Mouse (Mus musculus) megakaryocyte, adult 5-6 weeks (primary cell): Measurements from ENCODE around the gene Cdk11b. TPM values are rescaled to one million over a fixed set of nuclear protein-coding genes. Genes with fewer than 3 reads are reported as not detected.
"Not testable (repeated sequence)": the region's sequence is repeated elsewhere in the genome, so short reads cannot be mapped to it uniquely, and the experiment has no call there.

Experiments
- ATAC-seq: 2 replicates; pipeline ENCODE4 v1.8.0; 2016; ENCODE audit warnings: mild to moderate bottlenecking, inconsistent platforms; ENCODE audit not compliant: poor library complexity, severe bottlenecking
- total RNA-seq, 2 experiments: library from RNA; stranded (forward) in 1 of 2; stranded (reverse) in 1 of 2; fragments of 153-499, 151-499 nt in 1 of 2; fragments of 221-1000, 200-1000 nt in 1 of 2; gene quantifications; 2 replicates each; pipeline versions ENCODE4 v1.2.3 to v1.2.4; 2015 to 2017

Gene Cdk11b
- total RNA-seq, 2 experiments from 2014 or later: 43.2 to 48.1 TPM

DNA sequence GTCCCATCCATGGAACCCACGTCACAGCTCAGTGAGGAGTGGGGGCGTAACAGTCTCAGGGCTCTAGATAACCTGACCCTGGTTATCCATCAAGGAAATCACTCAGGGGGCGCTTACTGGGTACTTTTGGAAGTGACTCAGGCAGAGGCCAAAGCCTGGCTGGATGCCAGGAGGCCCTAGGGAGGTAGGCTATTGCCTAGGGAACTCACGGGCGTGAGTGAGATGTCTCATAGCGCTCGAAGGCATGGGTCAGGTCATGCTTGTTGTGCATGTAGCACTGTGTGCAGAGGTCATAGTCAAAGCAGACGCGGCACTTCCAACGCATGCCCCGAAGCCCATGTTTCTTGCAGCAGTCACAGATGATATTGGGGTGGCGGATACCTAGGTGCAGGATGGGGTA, 36.0 kb downstream of the Cdk11b start:
- ATAC-seq: no peak

GRCm38 (mm10) chr4:155666903-155667302, 42.2 kb downstream of the Cdk11b start:
- no peak for ATAC-seq

DNA sequence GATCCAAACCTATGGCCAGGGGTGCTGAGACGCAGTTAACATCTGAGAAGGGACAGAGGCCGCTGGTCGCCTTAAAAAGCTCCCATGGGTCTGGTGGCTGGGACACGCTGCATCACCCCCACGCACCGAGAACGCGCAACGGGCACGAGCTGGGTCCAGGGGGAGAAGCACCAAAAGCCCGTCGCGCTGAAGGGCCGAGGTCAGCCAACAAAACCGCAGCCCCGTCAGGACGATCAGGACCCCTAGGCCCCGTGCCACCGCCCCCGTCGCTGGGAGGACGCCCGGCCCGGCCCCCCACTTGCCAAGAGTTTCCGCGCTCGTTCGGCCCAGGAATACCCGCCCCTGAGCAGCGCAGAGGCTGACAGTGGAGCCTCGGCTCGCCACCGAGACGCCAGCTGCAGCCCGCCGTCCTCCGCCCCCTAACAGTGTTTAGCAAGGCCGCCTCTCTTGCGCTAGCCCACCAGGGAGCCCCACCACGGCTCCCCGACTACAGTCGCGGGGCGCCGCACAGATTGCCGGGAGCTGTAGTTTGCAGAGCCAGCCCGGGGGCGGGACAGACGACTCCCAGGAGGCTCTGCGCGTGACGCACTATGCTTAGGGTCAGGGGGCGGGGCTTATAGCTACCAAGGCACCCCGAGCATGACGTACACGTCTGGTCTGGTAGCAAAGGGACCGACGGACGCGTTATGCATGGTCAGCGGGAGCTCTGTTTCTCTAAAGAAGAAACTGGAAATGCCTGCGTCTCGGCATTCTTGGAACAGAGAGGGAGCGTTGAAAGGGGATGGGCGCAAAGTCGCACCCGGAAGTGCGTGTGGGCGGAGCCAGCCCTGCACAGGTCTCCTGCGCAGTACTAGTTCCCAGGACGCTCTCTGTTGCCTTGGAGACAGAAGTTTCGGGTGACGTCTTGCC, 44.3 kb downstream of the Cdk11b start, which contains the start of gene Mib2:
Gene Mib2, minus strand, starts transcription at position 510 of the 909 bp plus-strand sequence.
- ATAC-seq: peak; percentile 96

DNA sequence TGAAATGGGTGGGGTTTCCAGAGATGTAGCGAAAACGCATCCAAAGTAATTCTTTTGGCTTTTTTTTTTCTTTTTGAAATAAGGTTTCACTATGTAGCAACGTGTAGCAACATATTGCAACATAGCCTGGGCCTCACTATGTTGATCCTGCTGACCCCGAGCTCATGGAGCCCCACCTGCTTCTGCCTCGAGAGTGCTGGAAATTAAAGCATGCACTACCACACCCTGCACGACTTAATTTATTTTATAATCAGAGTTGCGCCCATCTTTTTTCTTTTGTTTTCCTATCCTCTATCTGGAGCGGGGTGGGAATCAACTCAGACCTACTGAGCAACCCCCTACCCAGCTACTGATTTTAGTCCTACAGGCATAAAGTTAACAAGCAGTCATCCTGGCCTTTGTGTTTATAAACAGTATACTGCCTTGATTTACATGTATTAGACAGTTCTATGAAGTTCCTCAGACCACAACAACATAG, 45.0 kb downstream of the Cdk11b start:
- ATAC-seq: no peak

DNA sequence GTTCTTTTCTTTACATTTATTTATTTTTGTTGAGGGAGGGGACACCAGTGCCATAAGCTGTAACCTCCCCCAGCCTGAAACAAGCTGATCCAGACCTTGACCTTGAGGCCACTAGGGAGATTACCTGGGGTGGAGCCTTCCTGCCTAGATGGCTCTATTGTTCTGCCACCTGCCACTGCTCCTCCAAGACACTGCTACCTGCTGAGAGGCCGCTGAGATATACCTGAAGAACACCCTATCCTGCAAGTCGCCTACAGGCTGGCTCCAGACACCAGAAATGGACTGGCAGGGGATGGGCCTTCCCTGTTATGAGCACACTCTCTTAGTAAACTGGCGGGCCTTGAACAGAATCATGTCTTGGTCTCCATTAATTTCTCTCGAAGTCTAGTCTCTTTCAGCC, 45.6 kb downstream of the Cdk11b start:
- ATAC-seq: not testable (repeated sequence)

GRCm38 (mm10) chr4:155672082-155672481, 47.4 kb downstream of the Cdk11b start:
- ATAC-seq: no peak

DNA sequence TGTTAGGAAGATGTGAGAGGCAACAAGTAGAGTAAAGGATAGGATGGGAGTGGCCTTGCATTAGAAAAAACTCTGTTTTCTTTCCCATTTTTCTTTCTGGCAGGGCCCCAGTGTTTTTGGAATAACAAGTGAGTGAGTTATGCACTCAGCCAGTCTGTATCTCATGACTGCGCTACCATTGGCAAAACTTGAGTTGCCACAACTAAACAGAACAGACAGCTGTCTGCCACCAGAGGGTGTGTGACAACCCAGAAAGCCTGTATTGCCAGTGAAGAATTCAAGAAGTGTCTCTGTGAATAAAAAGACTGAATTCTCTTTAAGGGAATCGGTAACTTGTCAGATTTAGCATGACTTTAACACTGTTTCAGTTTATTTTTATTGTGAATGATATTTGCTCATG, 51.3 kb downstream of the Cdk11b start:
- no peak; the same call in 1 of the 2 replicates for ATAC-seq

DNA sequence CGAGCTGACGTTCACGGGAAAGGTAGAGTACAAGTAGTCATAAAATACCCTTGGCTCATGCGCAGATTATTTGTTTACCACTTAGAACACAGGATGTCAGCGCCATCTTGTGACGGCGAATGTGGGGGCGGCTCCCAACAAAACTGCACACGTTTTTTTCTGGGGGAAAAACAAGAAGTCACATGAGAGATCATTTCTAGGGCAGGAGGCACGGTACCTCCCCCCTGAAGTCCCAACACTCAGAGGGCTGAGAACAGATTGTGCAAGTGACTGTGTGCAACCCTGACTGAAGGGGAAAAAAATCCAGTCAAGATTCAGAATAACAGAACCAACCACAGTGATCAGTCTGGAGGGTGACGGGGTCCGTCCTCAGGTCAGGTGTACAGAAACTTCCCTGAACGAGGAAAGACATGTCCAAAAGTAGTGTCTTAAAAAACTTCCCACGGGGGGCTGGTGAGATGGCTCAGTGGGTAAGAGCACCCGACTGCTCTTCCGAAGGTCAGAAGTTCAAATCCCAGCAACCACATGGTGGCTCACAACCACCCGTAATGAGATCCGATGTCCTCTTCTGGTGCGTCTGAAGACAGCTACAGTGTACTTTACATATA, 59.1 kb downstream of the Cdk11b start:
- not testable (repeated sequence) for ATAC-seq

GRCm38 (mm10) chr4:155687764-155688163, 63.1 kb downstream of the Cdk11b start:
- not testable (repeated sequence) for ATAC-seq

GRCm38 (mm10) chr4:155690571-155691375, 66.1 kb downstream of the Cdk11b start:
- ATAC-seq: no peak

- no peak for ATAC-seq
These were observed 67.8 kb downstream of the Cdk11b start for GRCm38 (mm10) chr4:155692421-155692820.

- peak; percentile 52 for ATAC-seq
These were observed 69.4 kb downstream of the Cdk11b start, which contains the start of gene Fndc10 for GRCm38 (mm10) chr4:155694111-155694481. Fndc10 (plus strand) TSS chr4:155694342.

- peak; percentile 85 for ATAC-seq
These were observed 70.1 kb downstream of the Cdk11b start for GRCm38 (mm10) chr4:155694482-155695401.

DNA sequence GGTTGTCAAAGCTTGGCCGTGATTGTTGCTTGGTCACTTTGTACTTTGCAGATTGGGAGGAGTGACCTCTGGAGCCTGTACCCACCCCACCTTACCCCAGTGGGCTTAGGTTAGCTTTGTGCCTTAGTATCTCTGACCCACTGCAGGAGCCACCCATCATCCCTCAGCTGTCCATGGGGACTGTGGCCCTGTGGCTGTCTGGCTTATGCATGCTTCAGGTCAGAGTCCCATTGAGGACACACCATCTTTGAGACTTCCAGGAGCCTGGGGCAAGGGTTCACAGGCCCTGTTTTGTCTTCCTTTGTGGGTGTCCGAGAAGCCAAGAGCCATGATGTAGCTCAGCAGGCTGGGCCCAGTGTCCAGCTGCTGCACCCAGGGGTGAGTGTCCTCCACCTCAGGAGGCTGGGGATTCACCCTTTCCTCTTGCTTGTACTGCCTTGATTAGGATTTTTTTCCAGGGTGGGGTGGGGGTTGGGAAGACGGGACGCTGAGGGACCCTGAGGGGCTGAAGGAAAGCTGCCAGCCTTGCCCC, 70.9 kb downstream of the Cdk11b start:
- ATAC-seq: no peak

GRCm38 (mm10) chr4:155696261-155697255, 71.9 kb downstream of the Cdk11b start:
- ATAC-seq: no peak
